ENCODE assay signal across 13 mouse cellular contexts in the genomic region with DNA sequence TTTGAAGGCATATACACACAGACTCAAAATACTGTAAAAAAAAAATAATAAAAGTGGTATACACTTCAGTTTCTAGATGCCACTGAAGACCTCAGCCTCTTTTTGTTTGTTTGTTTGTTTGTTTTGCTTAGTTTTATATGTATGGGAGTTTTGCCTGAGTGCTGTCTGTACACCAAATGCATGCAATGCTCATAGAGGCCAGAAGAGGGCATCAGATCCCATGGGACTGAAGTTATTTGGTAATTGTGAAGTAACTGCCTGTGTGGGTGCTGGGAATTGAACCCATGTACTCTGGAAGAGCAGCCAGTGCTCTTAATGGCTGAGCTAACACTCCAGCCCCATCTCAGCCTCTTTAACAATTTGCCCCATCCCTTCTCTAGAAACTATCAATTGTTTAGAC. TPM values are rescaled to one million over a fixed set of nuclear protein-coding genes. Genes with fewer than 3 reads are reported as not detected.
DNase-seq lines count a peak whose midpoint lies in the region; ATAC-seq and TF ChIP-seq lines count a peak whose summit lies in the region.
"Had no signal": no experiment of that assay in that cellular context is flagged by ENCODE, and none has a peak within 500 bp of the region (broad histone marks: within the 10 kb centered on the region; RNA-seq: fewer than 3 reads in every experiment).

No protein-coding gene starts in this region.

- no peak for TF ChIP-seq EP300 in ES-Bruce4 (IDR thresholded peaks at IDR 0.05; ENCODE audit: insufficient read depth, low read depth, low read length)

- H3K27ac ChIP-seq in left cerebral cortex, adult 2 months, result no peak overlapping the region
- H3K27ac ChIP-seq in ES-Bruce4 (ENCODE audit: insufficient read depth, low read length), result no peak overlapping the region

- no peak overlapping the region for H3K9ac ChIP-seq in ES-Bruce4 (ENCODE audit: low read depth, poor library complexity, severe bottlenecking)
- H3K9ac ChIP-seq: liver, embryonic 15.5 days had no signal

- peak; percentile 43 for DNase-seq in CD4-positive, CD25-positive, alpha-beta regulatory T cell, adult 2 months (ENCODE audit: low read depth, low spot score)
- DNase-seq in left cerebral cortex, adult 2 months (ENCODE audit: extremely low spot score in 1 of 2, low spot score in 2 of 2), result no peak
- DNase-seq in left cerebral cortex, adult 9 months (ENCODE audit: low spot score in 2 of 2), result no peak
- DNase-seq in induced T-regulatory cell, adult 2 months (ENCODE audit: low read depth), result peak; percentile 52
- DNase-seq in thymus, postnatal 10 days (ENCODE audit: low spot score in 2 of 2), result no peak

- no peak overlapping the region for H3K4me3 ChIP-seq in left cerebral cortex, adult 2 months
- no peak overlapping the region for H3K4me3 ChIP-seq in ES-Bruce4 (ENCODE audit: low read depth, low read length)

- peak; percentile 47 for TF ChIP-seq CTCF in left cerebral cortex, adult 2 months (IDR thresholded peaks at IDR 0.05)
- peak; percentile 26 for TF ChIP-seq CTCF in ES-Bruce4 (IDR thresholded peaks at IDR 0.05; ENCODE audit: low read depth, low read length)

- no peak for TF ChIP-seq POLR2A in ES-Bruce4 (IDR thresholded peaks at IDR 0.05; ENCODE audit: insufficient read depth, low read length)

- no peaks in the 10 kb centered on the region for H3K36me3 ChIP-seq in ES-Bruce4 (ENCODE audit: control insufficient read depth, insufficient read depth, low read length, poor library complexity, severe bottlenecking)

- H3K27me3 ChIP-seq in ES-Bruce4 (ENCODE audit: control insufficient read depth, insufficient read depth, low read length, poor library complexity, severe bottlenecking), result no peaks in the 10 kb centered on the region
- H3K27me3 ChIP-seq: liver, embryonic 15.5 days had no signal

- H3K9me3 ChIP-seq in ES-Bruce4 (replicated peaks; ENCODE audit: control insufficient read depth, insufficient read depth, low read length, poor library complexity, severe bottlenecking), result no peaks in the 10 kb centered on the region
- H3K9me3 ChIP-seq: liver, embryonic 15.5 days had no signal

- intact Hi-C loops in left cerebral cortex, adult 2 months (cut with DNase I), result loop anchor here (5.0 kb wide), 1 partner anchor 129 kb away; no protein-coding TSS in a partner anchor

- ATAC-seq in CD4-positive, CD25-positive, alpha-beta regulatory T cell, adult 4 months, result no peak
- ATAC-seq in erythroid progenitor cell, adult 5-6 weeks (replicated peaks; ENCODE audit: low FRiP score, poor library complexity, severe bottlenecking), result no peak

- H3K4me1 ChIP-seq in ES-Bruce4 (ENCODE audit: control insufficient read depth, insufficient read depth, low read length), result no peaks in the 10 kb centered on the region

RNA-seq across cellular contexts. Expression of a gene that starts 2.6 kb away (rescaled TPM):
- polyA plus RNA-seq in CD4-positive, CD25-positive, alpha-beta regulatory T cell, adult 4 months (2017; shearing (Covaris generic)), result under 1 TPM; 0.12 to 0.65 TPM
- total RNA-seq in left cerebral cortex, adult 2 months (2021), result 10 to 100 TPM in 1 of 2 experiments, 1 to 10 TPM in 1; 7.6 to 11.7 TPM
- polyA plus RNA-seq in ES-Bruce4 (2011; ENCODE audit: insufficient read depth, insufficient read length, low read depth, missing spikeins), result 12.1 and 15.8 TPM in 2 replicates
- 62.0 and 72.9 TPM in 2 replicates for total RNA-seq in erythroid progenitor cell, adult 5-6 weeks (2015; ENCODE audit: low replicate concordance)
- total RNA-seq in erythroid progenitor cell, adult 5-6 weeks (2017; ENCODE audit: low replicate concordance), result 26.7 and 39.6 TPM in 2 replicates

RNA-seq across cellular contexts. Expression of a gene that starts 13.8 kb away (rescaled TPM):
- not detected for polyA plus RNA-seq in CD4-positive, CD25-positive, alpha-beta regulatory T cell, adult 4 months (2017; shearing (Covaris generic))
- total RNA-seq in left cerebral cortex, adult 2 months (2021), result not detected
- polyA plus RNA-seq in ES-Bruce4 (2011; ENCODE audit: insufficient read depth, insufficient read length, low read depth, missing spikeins), result not detected in 2 replicates
- not detected in 2 replicates for total RNA-seq in erythroid progenitor cell, adult 5-6 weeks (2015; ENCODE audit: low replicate concordance)
- not detected in 2 replicates for total RNA-seq in erythroid progenitor cell, adult 5-6 weeks (2017; ENCODE audit: low replicate concordance)
- total RNA-seq: adrenal gland, adult 18-20 months; hematopoietic stem cell, adult 5-6 weeks had no signal
- polyA plus RNA-seq: large intestine, adult 2 months; urinary bladder, adult 2 months had no signal

RNA-seq across cellular contexts. Expression of a gene that starts 17.1 kb away (rescaled TPM):
- polyA plus RNA-seq in CD4-positive, CD25-positive, alpha-beta regulatory T cell, adult 4 months (2017; shearing (Covaris generic)), result 1 to 10 TPM; 4.6 to 7.3 TPM
- 10 to 100 TPM; 56.9 to 79.2 TPM for total RNA-seq in left cerebral cortex, adult 2 months (2021)
- 44.8 and 47.2 TPM in 2 replicates for polyA plus RNA-seq in ES-Bruce4 (2011; ENCODE audit: insufficient read depth, insufficient read length, low read depth, missing spikeins)
- total RNA-seq in erythroid progenitor cell, adult 5-6 weeks (2015; ENCODE audit: low replicate concordance), result 11.5 and 13.8 TPM in 2 replicates
- 53.3 and 61.0 TPM in 2 replicates for total RNA-seq in erythroid progenitor cell, adult 5-6 weeks (2017; ENCODE audit: low replicate concordance)

RNA-seq across cellular contexts. Expression of a gene that starts 53.7 kb away (rescaled TPM):
- 1 to 10 TPM; 2.7 to 3.1 TPM for polyA plus RNA-seq in CD4-positive, CD25-positive, alpha-beta regulatory T cell, adult 4 months (2017; shearing (Covaris generic))
- 10 to 100 TPM; 33.6 to 34.4 TPM for total RNA-seq in left cerebral cortex, adult 2 months (2021)
- 17.6 and 20.2 TPM in 2 replicates for polyA plus RNA-seq in ES-Bruce4 (2011; ENCODE audit: insufficient read depth, insufficient read length, low read depth, missing spikeins)
- total RNA-seq in erythroid progenitor cell, adult 5-6 weeks (2015; ENCODE audit: low replicate concordance), result 5.0 and 7.9 TPM in 2 replicates
- total RNA-seq in erythroid progenitor cell, adult 5-6 weeks (2017; ENCODE audit: low replicate concordance), result 11.6 and 13.8 TPM in 2 replicates

RNA-seq across cellular contexts. Expression of a gene that starts 53.7 kb away (rescaled TPM):
- 10 to 100 TPM; 14.8 to 23.5 TPM for polyA plus RNA-seq in CD4-positive, CD25-positive, alpha-beta regulatory T cell, adult 4 months (2017; shearing (Covaris generic))
- 10 to 100 TPM; 15.1 to 17.9 TPM for total RNA-seq in left cerebral cortex, adult 2 months (2021)
- 17.3 and 18.5 TPM in 2 replicates for polyA plus RNA-seq in ES-Bruce4 (2011; ENCODE audit: insufficient read depth, insufficient read length, low read depth, missing spikeins)
- 5.0 and 10.8 TPM in 2 replicates for total RNA-seq in erythroid progenitor cell, adult 5-6 weeks (2015; ENCODE audit: low replicate concordance)
- 3.3 and 7.1 TPM in 2 replicates for total RNA-seq in erythroid progenitor cell, adult 5-6 weeks (2017; ENCODE audit: low replicate concordance)

Comparison
In these comparisons a context has a peak if more than half of its experiments do, and no peak if none do; other contexts are left out.
1. DNase-seq: peak in CD4-positive, CD25-positive, alpha-beta regulatory T cell, adult 2 months (single experiment) and induced T-regulatory cell, adult 2 months (single experiment); none in left cerebral cortex, adult 2 months (0 of 2), left cerebral cortex, adult 9 months (0 of 2) and thymus, postnatal 10 days (0 of 2).